Mouse (Mus musculus) megakaryocyte, embryonic 14.5 days (primary cell): ENCODE results near the gene Kif14.

Source experiments
- FLI1 ChIP-seq: IDR thresholded peaks from 2 replicates; pipeline ENCODE4 v1.6.1; 2012; ENCODE audit warnings: low read length, inconsistent platforms, mixed read lengths
- GATA1 ChIP-seq: IDR thresholded peaks from 3 replicates; pipeline ENCODE4 v1.6.1; 2012; ENCODE audit warnings: mixed read lengths, low read length, inconsistent platforms, borderline replicate concordance

- TF ChIP-seq GATA1 (no peak), FLI1 (no peak)
Observed at GRCm38 (mm10) chr1:136456741-136457140, 9.4 kb upstream of the Kif14 start.
